Mouse (Mus musculus): ENCODE measurements around the gene Mup2. TPM values are rescaled to one million over a fixed set of nuclear protein-coding genes. Genes with fewer than 3 reads are reported as not detected.
"Not testable (repeated sequence)": the region's sequence is repeated elsewhere in the genome, so short reads cannot be mapped to it uniquely, and the experiment has no call there.

The Mup2 gene
- not detected in 2 replicates for polyA plus RNA-seq (2014; fragmentation: Nextera tagmentation; extraction: Ambion mirVana)

- not testable (repeated sequence) for H3K9ac ChIP-seq (ENCODE audit: low read depth, low read length); H3K27ac ChIP-seq (ENCODE audit: low read depth, low read length); ATAC-seq (replicated peaks; ENCODE audit: low FRiP score); H3K4me1 ChIP-seq (replicated peaks; ENCODE audit: control insufficient read depth, insufficient read depth, low read length); H3K36me3 ChIP-seq (ENCODE audit: control insufficient read depth, insufficient read depth, low read length); DNase-seq (ENCODE audit: low spot score); H3K4me2 ChIP-seq; H3K4me3 ChIP-seq (ENCODE audit: low read depth, low read length); H3K9me3 ChIP-seq (ENCODE audit: control insufficient read depth, low read length); H3K27me3 ChIP-seq (replicated peaks; ENCODE audit: control insufficient read depth, insufficient read depth, low read length)
These were observed at the start of gene Mup2 for GRCm38 (mm10) chr4:60154189-60154588. Gene Mup2 (minus strand): TSS chr4:60154289.

Other genes with a start within 250 kb of the Mup2 start
- gene Slc46a2, start 239.2 kb downstream of the Mup2 start, polyA plus RNA-seq (2014; fragmentation: Nextera tagmentation; extraction: Ambion mirVana), result not detected in 2 replicates
- not detected in 2 replicates for gene Mup4, start 193.6 kb downstream of the Mup2 start, polyA plus RNA-seq (2014; fragmentation: Nextera tagmentation; extraction: Ambion mirVana)
- gene Mup6, start 190.0 kb downstream of the Mup2 start, polyA plus RNA-seq (2014; fragmentation: Nextera tagmentation; extraction: Ambion mirVana), result not detected in 2 replicates
- not detected in 2 replicates for gene Mup7, start 83.8 kb downstream of the Mup2 start, polyA plus RNA-seq (2014; fragmentation: Nextera tagmentation; extraction: Ambion mirVana)
- not detected in 2 replicates for gene Mup8, start 68.3 kb upstream of the Mup2 start, polyA plus RNA-seq (2014; fragmentation: Nextera tagmentation; extraction: Ambion mirVana)

Measured in liver, embryonic 11.5 days (tissue).